Mouse (Mus musculus) stomach, postnatal 0 days (tissue): ENCODE data around the gene Trpm3.

Source experiments
- CTCF ChIP-seq: IDR thresholded peaks from 2 replicates; pipeline ENCODE4 v1.5.1; 2016; ENCODE audit warnings: antibody characterized with exemption, low read depth, mild to moderate bottlenecking, moderate library complexity
- EP300 ChIP-seq: optimal IDR thresholded peaks from 2 replicates; pipeline ENCODE3; 2016; ENCODE audit warnings: antibody characterized with exemption

DNA sequence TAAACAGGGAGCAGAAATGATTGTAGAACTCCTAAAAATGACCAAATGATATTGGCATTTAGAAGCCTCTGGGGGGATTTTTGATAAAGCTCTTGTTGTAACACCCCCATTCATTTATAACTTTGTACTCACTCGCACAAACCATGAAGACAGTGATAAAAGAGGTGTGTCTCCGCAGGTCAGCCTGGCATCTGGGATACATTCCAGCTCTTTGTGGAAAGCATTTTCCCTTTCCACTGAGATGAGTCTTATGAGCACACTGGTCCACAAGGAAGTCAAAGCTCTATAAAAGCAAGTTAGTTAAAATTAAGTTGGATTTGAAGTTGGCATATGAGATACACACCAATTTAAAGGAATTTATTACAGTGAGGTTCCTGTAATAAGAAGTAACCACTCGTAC, 600.4 kb downstream of the Trpm3 start:
- TF ChIP-seq CTCF = no peak
- no peak for TF ChIP-seq EP300
